In the genomic region with DNA sequence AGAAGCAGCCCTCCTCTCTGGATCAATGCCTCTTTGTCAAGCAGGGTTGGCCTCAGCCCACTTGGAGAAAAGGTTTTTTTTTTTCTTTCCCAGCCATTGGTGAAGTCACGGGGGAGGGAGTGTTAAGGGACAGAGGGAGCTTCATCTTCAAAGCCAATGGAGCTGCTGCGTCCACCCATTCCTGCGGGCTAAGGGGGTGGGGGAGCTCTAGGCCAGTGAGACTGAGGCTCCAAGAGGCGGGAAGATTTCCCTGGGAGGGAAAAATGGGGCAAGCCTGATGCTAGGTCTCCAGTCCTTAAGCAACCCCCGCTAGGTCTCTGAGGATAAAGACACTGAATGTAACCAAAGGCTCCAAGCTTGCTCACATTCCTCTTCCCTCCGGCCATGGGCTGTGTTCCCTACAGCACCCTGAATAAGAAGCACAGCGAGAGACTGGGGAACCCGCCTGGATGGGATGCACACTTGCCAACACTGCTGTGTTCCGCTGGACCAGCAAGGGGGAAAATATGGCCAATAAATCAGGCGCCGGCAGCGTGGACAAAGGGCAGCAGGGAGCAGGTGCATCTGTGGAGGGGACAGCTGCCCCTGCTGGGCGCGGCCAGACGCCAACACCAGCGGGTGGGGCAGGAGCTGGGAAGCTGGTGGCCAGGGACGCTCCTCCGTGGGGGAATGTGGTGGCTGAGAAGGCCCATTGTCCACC, we compare ENCODE assay signal across 8 mouse cellular contexts. TPM values are rescaled to one million over a fixed set of nuclear protein-coding genes. Genes with fewer than 3 reads are reported as not detected.
DNase-seq lines count a peak whose midpoint lies in the region; ATAC-seq lines count a peak whose summit lies in the region.

No protein-coding gene starts in this region.

- H3K9me3 ChIP-seq in lung, embryonic 16.5 days (ENCODE audit: control insufficient read depth, low read length): no peaks in the 10 kb centered on the region
- H3K9me3 ChIP-seq in forebrain, embryonic 11.5 days (ENCODE audit: control insufficient read depth, low read length): no peaks in the 10 kb centered on the region
- H3K9me3 ChIP-seq in hindbrain, embryonic 12.5 days (replicated peaks): no peaks in the 10 kb centered on the region
- H3K9me3 ChIP-seq in stomach, embryonic 15.5 days: no peaks in the 10 kb centered on the region

- H3K4me1 ChIP-seq in lung, embryonic 16.5 days (replicated peaks; ENCODE audit: control insufficient read depth, insufficient read depth, low read length): peaks cover 95% of the 10 kb centered on the region
- H3K4me1 ChIP-seq in forebrain, embryonic 11.5 days (replicated peaks; ENCODE audit: control insufficient read depth, insufficient read depth, low read length): peaks cover 85% of the 10 kb centered on the region
- H3K4me1 ChIP-seq in hindbrain, embryonic 12.5 days: peaks cover 98% of the 10 kb centered on the region
- peaks cover 93% of the 10 kb centered on the region for H3K4me1 ChIP-seq in stomach, embryonic 15.5 days

- 30% methylated on average over 18 of the region's 18 CpGs for WGBS in lung, embryonic 16.5 days
- 13% methylated on average over 18 of the region's 18 CpGs for WGBS in forebrain, embryonic 11.5 days
- WGBS in hindbrain, embryonic 12.5 days: 11% methylated on average over 18 of the region's 18 CpGs
- 39% methylated on average over 18 of the region's 18 CpGs for WGBS in stomach, embryonic 15.5 days

- no peak overlapping the region for H3K4me3 ChIP-seq in lung, embryonic 16.5 days (ENCODE audit: low read length)
- H3K4me3 ChIP-seq in forebrain, embryonic 11.5 days (ENCODE audit: low read depth, low read length): peak overlapping the region; percentile 11; the same call in 1 of the 2 replicates
- H3K4me3 ChIP-seq in hindbrain, embryonic 12.5 days: peak overlapping the region; percentile 10
- H3K4me3 ChIP-seq in stomach, embryonic 15.5 days (replicated peaks): no peak overlapping the region

- peak overlapping the region; percentile 28; the same call in 1 of the 2 replicates for H3K4me2 ChIP-seq in lung, embryonic 16.5 days (ENCODE audit: low read depth, low read length)
- peak overlapping the region; percentile 50 for H3K4me2 ChIP-seq in forebrain, embryonic 11.5 days (ENCODE audit: low read depth, low read length, severe bottlenecking)
- peak overlapping the region; percentile 45 for H3K4me2 ChIP-seq in hindbrain, embryonic 12.5 days (replicated peaks)
- H3K4me2 ChIP-seq in stomach, embryonic 15.5 days: peak overlapping the region; percentile 23

- H3K36me3 ChIP-seq in lung, embryonic 16.5 days (ENCODE audit: control insufficient read depth, insufficient read depth, low read length): peaks cover 8% of the 10 kb centered on the region; the same call in 1 of the 2 replicates
- peaks cover 8% of the 10 kb centered on the region for H3K36me3 ChIP-seq in forebrain, embryonic 11.5 days (ENCODE audit: control insufficient read depth, insufficient read depth, low read length)
- H3K36me3 ChIP-seq in hindbrain, embryonic 12.5 days: peaks cover 4% of the 10 kb centered on the region; the same call in 1 of the 2 replicates
- H3K36me3 ChIP-seq in stomach, embryonic 15.5 days: peaks cover 7% of the 10 kb centered on the region; the same call in 1 of the 2 replicates

- DNase-seq in lung, adult 18-20 months: no peak
- DNase-seq in forebrain, embryonic 11.5 days (ENCODE audit: low spot score): peak; percentile 82
- peak; percentile 81 for DNase-seq in mesoderm, embryonic 11.5 days (ENCODE audit: low read depth, low spot score)
- no peak for DNase-seq in thymus, adult 18-20 months
- DNase-seq in urinary bladder, adult 18-20 months (ENCODE audit: low spot score in 2 of 2): no peak

- H3K9ac ChIP-seq in lung, embryonic 16.5 days (ENCODE audit: low read length): peak overlapping the region; percentile 36; the same call in 1 of the 2 replicates
- peak overlapping the region; percentile 70 for H3K9ac ChIP-seq in forebrain, embryonic 11.5 days (ENCODE audit: low read length)
- peak overlapping the region; percentile 44; the same call in 1 of the 2 replicates for H3K9ac ChIP-seq in hindbrain, embryonic 12.5 days
- no peak overlapping the region for H3K9ac ChIP-seq in stomach, embryonic 15.5 days

- peak overlapping the region; percentile 76 for H3K27ac ChIP-seq in lung, embryonic 16.5 days (ENCODE audit: low read length)
- peak overlapping the region; percentile 98 for H3K27ac ChIP-seq in forebrain, embryonic 11.5 days (ENCODE audit: low read depth, low read length)
- H3K27ac ChIP-seq in hindbrain, embryonic 12.5 days: peak overlapping the region; percentile 91
- H3K27ac ChIP-seq in stomach, embryonic 15.5 days: peak overlapping the region; percentile 71

- ATAC-seq in lung, embryonic 16.5 days (ENCODE audit: low read depth): no peak
- peak; percentile 56 for ATAC-seq in forebrain, embryonic 11.5 days (replicated peaks; ENCODE audit: low FRiP score)
- ATAC-seq in hindbrain, embryonic 12.5 days (ENCODE audit: low FRiP score): peak; percentile 25
- ATAC-seq in stomach, embryonic 15.5 days (ENCODE audit: insufficient read depth, low FRiP score, low read depth): no peak

- H3K27me3 ChIP-seq in lung, embryonic 16.5 days (ENCODE audit: control insufficient read depth, insufficient read depth, low read depth, low read length): no peaks in the 10 kb centered on the region
- H3K27me3 ChIP-seq in forebrain, embryonic 11.5 days (ENCODE audit: control insufficient read depth, insufficient read depth, low read length): no peaks in the 10 kb centered on the region
- H3K27me3 ChIP-seq in hindbrain, embryonic 12.5 days: no peaks in the 10 kb centered on the region
- no peaks in the 10 kb centered on the region for H3K27me3 ChIP-seq in stomach, embryonic 15.5 days (replicated peaks)

RNA-seq across cellular contexts. Expression of a gene that starts 29.0 kb away (rescaled TPM):
- polyA plus RNA-seq in lung, embryonic 16.5 days (2015; fragmentation: Nextera tagmentation; extraction: Ambion mirVana): 20.5 and 22.0 TPM in 2 replicates
- polyA plus RNA-seq in forebrain, embryonic 11.5 days (2014; fragmentation: Nextera tagmentation; extraction: Ambion mirVana): 68.3 and 70.9 TPM in 2 replicates
- polyA plus RNA-seq in hindbrain, embryonic 12.5 days (2016; fragmentation: Nextera tagmentation; extraction: Ambion mirVana): 38.0 and 41.0 TPM in 2 replicates
- 16.1 and 17.9 TPM in 2 replicates for polyA plus RNA-seq in stomach, embryonic 15.5 days (2015; fragmentation: Nextera tagmentation; extraction: Ambion mirVana)

RNA-seq across cellular contexts. Expression of a gene that starts 42.5 kb away (rescaled TPM):
- 21.8 and 23.2 TPM in 2 replicates for polyA plus RNA-seq in lung, embryonic 16.5 days (2015; fragmentation: Nextera tagmentation; extraction: Ambion mirVana)
- polyA plus RNA-seq in forebrain, embryonic 11.5 days (2014; fragmentation: Nextera tagmentation; extraction: Ambion mirVana): 39.3 and 40.9 TPM in 2 replicates
- 32.3 and 35.3 TPM in 2 replicates for polyA plus RNA-seq in hindbrain, embryonic 12.5 days (2016; fragmentation: Nextera tagmentation; extraction: Ambion mirVana)
- polyA plus RNA-seq in stomach, embryonic 15.5 days (2015; fragmentation: Nextera tagmentation; extraction: Ambion mirVana): 22.3 and 24.0 TPM in 2 replicates

Comparison
In these comparisons a context has a peak if more than half of its experiments do, and no peak if none do; other contexts are left out.
1. ATAC-seq: peak in forebrain, embryonic 11.5 days (single experiment) and hindbrain, embryonic 12.5 days (single experiment); none in lung, embryonic 16.5 days (single experiment) and stomach, embryonic 15.5 days (single experiment).
2. H3K4me3 ChIP-seq: peak in forebrain, embryonic 11.5 days (single experiment) and hindbrain, embryonic 12.5 days (single experiment); none in lung, embryonic 16.5 days (single experiment) and stomach, embryonic 15.5 days (single experiment).
3. DNase-seq: peak in forebrain, embryonic 11.5 days (single experiment) and mesoderm, embryonic 11.5 days (single experiment); none in lung, adult 18-20 months (0 of 2), thymus, adult 18-20 months (0 of 2) and urinary bladder, adult 18-20 months (0 of 2).
4. Peak in every context shown above with its lines, with median percentiles within 50 percentile points of each other: H3K27ac ChIP-seq and H3K4me2 ChIP-seq.